Mouse (Mus musculus): ENCODE measurements around the gene Ankrd65.

- TF ChIP-seq MXI1 (IDR thresholded peaks at IDR 0.05; ENCODE audit: low read depth, low read length): no peak
- TF ChIP-seq ZNF384 (IDR thresholded peaks at IDR 0.05; ENCODE audit: low read depth, low read length): no peak
- no peak for TF ChIP-seq ZKSCAN1 (IDR thresholded peaks at IDR 0.05; ENCODE audit: borderline replicate concordance, low read depth, low read length)
- TF ChIP-seq POLR2A (IDR thresholded peaks at IDR 0.05; ENCODE audit: low read depth, low read length): no peak
- TF ChIP-seq CTCF (conservative IDR thresholded peaks at IDR 0.05 in 1 of 2, IDR thresholded peaks at IDR 0.05 in 1 of 2; ENCODE audit: low read depth in 2 of 2, low read length in 2 of 2): no peak
- no peak for TF ChIP-seq GABPA (IDR thresholded peaks at IDR 0.05; ENCODE audit: insufficient replicate concordance, low read depth, low read length)
- no peak for TF ChIP-seq ZMIZ1 (IDR thresholded peaks at IDR 0.05; ENCODE audit: low read depth, low read length)
- no peak for TF ChIP-seq SMC3 (IDR thresholded peaks at IDR 0.05; ENCODE audit: low read depth, low read length)
- no peak for TF ChIP-seq IRF4 (IDR thresholded peaks at IDR 0.05; ENCODE audit: low read depth, low read length)
- TF ChIP-seq UBTF (IDR thresholded peaks at IDR 0.05; ENCODE audit: low read depth, low read length): no peak
- no peak for TF ChIP-seq JUN (IDR thresholded peaks at IDR 0.05; ENCODE audit: insufficient read depth, low read depth, low read length)
- no peak for TF ChIP-seq MAX (IDR thresholded peaks at IDR 0.05; ENCODE audit: low read length)
- TF ChIP-seq CHD2 (IDR thresholded peaks at IDR 0.05; ENCODE audit: low read length): no peak
Measured at GRCm38 (mm10) chr4:155788300-155788699, 1.9 kb upstream of the Ankrd65 start.
